Mouse (Mus musculus) 416B (cell line): Measurements from ENCODE around the gene Olfr221.

ENCODE experiments used
- DNase-seq: peaks from one replicate; pipeline ENCODE4 v3.0.0; 2011; ENCODE audit warnings: low read depth

Gene Olfr221

DNA sequence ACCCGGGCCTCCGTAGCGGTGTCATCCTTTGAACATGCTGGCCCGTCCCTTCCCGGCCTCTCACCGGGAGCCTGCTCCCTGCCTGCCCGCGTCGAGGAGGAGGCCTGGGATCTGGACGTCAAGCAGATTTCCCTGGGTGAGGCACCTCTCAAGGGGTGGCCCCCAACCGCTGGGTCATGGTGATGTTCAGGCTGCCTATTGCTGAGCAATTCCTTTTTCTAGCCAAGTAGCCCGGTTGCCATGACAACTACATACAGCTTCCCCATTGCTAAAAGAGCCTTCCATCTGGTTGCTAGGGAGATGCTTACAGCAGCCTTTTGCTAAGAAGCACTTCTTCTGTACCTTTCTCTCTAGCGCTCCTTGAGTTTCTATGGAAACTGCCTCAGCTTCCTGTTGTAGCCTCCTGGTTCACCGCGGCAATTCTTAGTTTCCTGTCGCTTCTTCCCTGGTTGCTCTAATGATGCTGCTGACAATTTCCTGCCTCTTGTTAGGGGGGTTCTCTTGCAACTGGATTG lies 38.2 kb downstream of the Olfr221 start:
- peak; percentile 87 for DNase-seq

GRCm38 (mm10) chr14:51997483-51997882 lies 44.8 kb downstream of the Olfr221 start:
- no peak for DNase-seq

- DNase-seq = no peak
These were observed 45.4 kb downstream of the Olfr221 start for GRCm38 (mm10) chr14:51996866-51997265.

DNA sequence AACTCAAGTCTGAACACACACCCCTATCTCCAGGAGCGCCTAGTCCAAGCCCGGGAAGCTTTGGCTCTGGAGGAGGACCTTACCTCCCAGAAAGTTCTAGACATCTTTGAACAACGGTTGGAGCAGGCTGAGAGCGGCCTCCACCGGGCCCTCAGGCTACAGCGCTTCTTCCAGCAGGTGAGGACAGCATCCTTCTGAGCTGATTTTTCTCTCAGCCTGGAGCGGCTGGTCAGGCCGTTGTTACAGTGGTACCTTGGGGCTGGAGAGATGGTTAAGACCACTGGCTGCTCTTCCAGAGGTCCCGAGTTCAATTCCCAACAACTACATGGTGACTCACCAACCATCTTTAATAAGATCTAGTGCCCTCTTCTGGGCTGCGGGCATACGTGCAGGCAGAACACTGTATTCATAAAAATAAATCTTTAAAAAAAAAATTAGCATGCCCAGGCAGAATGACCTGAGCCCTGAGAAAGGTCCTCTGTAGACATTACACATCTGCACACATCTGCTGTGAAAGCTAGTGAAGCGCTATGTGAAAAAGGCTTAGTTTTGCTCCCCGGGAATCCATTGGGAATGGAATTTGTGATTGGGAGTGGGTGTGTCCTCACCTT lies 45.9 kb downstream of the Olfr221 start:
- DNase-seq = peak; percentile 60

DNA sequence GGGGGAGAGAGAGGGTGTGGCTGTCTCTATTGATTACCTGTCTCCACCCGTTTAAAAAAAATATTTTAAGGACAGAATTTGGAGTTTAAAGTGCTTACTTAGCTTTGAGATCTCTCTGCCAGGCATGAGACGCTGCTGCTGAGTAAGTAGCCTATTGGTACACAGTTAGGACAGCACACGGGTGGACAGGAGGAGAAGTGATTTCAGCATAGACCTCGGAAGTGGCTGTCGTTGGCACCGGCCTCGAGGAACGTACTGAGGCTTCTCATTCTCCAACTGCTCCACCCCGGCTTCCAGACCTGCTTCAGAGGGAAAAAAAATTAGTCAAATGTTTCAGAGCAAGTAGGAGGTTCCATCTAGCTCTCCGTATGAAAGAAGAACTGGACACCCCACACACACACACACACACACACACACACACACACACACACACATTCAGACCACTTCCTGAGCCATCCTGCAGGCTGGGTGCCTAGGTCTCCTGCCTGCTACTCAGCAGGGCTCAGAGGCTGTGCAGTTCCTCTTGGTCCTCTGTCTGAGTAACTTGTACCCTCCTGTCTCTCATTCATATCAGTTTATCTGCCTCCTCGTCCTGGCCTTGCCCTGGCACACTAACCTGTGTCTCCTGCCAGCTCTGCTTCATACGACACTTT lies 46.9 kb downstream of the Olfr221 start:
- DNase-seq = peak; percentile 69

- DNase-seq = no peak
These were observed 47.8 kb downstream of the Olfr221 start for GRCm38 (mm10) chr14:51994453-51994852.

DNA sequence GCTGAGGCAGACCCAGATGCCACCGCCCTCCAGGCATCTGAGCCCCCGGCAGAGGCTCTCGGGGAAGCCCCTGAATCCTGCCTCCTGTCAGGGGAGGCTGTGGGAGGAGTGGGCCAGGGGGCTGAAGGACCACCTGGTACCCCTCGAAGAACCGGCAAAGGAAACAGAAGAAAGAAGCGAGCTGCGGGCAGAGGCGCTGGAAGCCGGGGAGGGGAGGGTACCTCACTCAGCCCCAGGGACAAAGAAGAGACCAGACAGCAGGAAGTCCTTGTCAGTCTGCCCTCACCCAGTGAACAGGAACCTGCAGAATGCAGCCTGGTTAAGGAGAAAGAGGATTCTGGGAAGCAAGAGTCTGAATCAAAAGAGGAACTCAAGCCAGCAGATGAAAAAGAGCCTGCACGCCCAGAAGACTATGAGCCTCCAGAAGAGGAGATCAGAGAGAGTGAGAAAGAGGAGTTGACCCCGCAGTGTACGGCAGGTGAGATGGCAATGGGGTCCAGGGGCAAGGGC lies 52.7 kb downstream of the Olfr221 start:
- DNase-seq = no peak

DNA sequence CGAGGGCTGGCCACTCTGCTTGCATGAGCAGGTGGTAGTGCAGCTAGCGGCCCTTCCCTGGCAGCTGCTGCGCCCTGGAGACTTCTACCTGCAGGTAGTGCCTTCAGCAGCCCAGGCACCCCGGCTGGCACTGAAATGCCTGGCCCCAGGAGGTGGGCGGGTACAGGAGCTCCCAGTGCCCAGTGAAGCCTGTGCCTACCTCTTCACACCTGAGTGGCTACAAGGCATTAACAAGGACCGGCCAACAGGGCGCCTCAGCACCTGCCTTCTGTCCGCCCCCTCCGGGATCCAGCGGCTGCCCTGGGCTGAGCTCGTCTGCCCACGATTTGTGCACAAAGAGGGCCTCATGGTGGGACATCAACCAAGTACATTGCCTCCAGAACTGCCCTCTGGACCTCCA lies 53.5 kb downstream of the Olfr221 start:
- no peak for DNase-seq

- no peak for DNase-seq
These were observed 55.1 kb downstream of the Olfr221 start for GRCm38 (mm10) chr14:51987177-51987576.

DNA sequence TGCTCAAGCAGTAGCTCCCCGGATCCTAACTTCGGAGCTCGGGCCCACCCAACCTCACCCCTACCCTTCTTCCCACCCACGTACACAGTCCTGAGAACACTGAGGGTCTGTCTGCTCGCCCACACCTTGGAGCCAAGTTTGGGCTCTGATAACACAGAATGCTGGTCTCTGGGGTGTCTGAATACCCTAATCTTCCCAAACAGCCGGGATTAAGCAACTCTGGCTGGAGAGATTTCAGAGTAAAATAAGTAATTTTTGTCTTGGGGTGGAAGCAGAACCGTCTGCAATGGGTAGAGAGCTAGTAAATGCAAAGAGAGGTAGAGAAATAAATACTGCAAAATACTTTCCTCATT lies 56.1 kb downstream of the Olfr221 start:
- no peak for DNase-seq

- DNase-seq = peak; percentile 32
These were observed 56.7 kb downstream of the Olfr221 start for GRCm38 (mm10) chr14:51985301-51986152.

GRCm38 (mm10) chr14:51984247-51985231 lies 57.7 kb downstream of the Olfr221 start, which contains the start of gene Arhgef40:
Gene Arhgef40, plus strand, starts transcription at chr14:51984719.
- no peak for DNase-seq
